In the genomic region with DNA sequence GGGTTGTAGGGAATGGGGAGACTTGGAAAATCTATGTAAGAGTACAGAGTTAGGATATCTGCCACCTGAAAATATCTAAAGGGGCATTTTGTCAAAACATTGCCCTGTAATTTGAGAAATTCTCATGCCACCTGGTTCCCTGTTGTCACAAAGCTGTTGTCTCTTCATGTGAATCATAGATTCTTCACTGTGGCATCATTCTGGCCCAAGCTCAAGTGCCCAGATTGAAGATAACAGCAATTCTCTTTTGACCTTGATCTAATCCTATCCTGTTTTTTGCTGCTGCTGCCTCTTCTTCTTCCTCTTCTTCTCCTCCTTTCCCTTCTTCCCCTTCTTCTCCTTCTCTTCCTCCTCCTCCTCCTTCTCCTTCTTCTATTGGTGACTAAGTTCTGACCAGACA, we compare ENCODE assay signal across 11 mouse cellular contexts.
"Had no signal": no experiment of that assay in that cellular context is flagged by ENCODE, and none has a peak within 500 bp of the region (broad histone marks: within the 10 kb centered on the region; RNA-seq: fewer than 3 reads in every experiment).

No protein-coding gene starts in this region.

- DNase-seq: kidney, postnatal 10 days; kidney, postnatal 36 days; liver, postnatal 0 days; lung, embryonic 14.5 days; retina, postnatal 1 day; right cerebral cortex, postnatal 25 days; spleen, adult 18-20 months; thymus, postnatal 25 days had no signal

- ATAC-seq: liver, postnatal 0 days; lung, postnatal 0 days; midbrain, embryonic 13.5 days; midbrain, embryonic 16.5 days had no signal
